Mouse (Mus musculus): ENCODE data around the gene Agrn.

The Agrn gene

DNA sequence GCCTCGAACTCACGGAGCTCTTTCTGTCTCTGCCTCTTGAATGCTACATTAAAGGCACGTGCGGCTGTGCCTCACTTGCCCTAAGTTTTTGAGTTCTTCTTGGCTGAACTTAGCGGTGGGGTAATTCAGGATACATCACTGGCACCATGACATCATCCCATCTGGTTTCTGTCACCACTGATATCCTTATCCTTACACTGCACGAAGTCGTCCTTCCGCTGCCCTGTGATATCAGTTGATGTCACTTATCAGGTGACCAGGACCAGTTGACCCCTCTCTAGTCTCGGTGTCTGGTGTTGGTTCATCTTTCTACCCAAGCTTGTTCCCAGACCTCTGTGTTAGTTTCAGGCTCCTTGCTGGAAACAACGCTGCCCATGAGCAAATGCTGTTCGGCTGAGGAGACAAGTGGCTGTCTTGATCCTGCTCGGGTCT is 5.2 kb upstream of the Agrn start:
- no peak for DNase-seq (ENCODE audit: low read depth, low spot score)

DNA sequence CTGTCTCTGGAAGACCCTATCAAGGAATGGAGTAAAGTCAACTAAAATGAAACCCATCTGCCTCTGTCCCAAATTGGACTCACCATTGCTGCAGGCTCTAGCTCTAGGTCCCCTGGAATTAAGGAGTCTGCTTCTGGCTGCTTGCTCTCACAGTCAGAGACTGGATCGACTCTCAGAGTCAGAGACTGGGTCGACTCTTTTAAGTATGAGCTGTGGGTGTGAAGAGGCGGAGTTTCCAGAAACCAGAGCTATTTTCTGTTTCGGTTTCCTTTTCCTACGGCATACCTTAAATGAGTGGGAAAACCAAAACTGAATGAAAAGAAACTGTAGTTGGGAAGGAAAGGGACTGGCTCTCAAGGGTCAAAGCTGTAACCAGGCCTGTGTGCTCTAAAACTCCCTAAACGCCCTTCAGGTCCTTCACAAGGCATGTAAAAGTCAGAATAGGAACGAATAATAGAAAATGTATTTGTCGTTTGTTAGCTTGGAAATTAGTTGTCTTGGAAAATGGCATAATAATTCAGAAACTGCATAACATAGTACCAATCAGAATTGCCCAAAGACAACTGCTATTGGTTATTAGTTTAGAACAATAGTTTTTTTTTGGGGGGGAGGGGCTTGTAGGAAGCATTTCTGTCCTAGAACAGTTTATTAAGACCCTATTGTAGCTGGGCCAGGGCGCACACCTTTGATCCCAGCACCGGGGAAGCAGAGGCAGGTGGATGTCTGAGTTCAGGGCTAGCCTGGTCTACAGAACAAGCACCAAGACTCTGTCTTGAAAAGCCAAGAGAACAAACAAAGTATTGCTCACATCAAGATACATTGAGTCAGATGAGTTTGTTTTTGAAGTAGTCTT is 3.6 kb upstream of the Agrn start, which contains the start of gene Isg15:
Isg15 (minus strand) TSS at position 196 of the 853 bp plus-strand sequence.
- DNase-seq (ENCODE audit: low read depth, low spot score) = no peak

DNA sequence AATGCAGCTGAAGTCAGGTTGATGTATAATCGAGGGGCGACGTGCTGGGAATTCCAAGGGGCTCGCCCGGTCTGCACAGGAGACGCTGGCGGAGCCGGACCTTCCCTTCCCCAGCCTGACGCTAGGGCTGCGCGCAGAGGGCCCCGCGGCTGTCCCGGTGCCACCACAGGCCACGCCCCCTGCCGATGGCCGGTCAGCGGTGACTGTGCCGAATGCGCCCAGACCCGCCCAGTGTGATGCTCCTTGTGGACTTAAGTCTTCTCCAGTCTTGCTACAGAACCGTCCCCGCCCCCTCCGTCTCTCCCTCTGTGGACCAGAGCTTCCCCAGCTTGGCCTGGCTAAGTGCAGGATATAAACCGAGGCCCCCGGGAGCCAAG is 529 bp upstream of the Agrn start:
- peak; percentile 93 for DNase-seq (ENCODE audit: low read depth, low spot score)

DNA sequence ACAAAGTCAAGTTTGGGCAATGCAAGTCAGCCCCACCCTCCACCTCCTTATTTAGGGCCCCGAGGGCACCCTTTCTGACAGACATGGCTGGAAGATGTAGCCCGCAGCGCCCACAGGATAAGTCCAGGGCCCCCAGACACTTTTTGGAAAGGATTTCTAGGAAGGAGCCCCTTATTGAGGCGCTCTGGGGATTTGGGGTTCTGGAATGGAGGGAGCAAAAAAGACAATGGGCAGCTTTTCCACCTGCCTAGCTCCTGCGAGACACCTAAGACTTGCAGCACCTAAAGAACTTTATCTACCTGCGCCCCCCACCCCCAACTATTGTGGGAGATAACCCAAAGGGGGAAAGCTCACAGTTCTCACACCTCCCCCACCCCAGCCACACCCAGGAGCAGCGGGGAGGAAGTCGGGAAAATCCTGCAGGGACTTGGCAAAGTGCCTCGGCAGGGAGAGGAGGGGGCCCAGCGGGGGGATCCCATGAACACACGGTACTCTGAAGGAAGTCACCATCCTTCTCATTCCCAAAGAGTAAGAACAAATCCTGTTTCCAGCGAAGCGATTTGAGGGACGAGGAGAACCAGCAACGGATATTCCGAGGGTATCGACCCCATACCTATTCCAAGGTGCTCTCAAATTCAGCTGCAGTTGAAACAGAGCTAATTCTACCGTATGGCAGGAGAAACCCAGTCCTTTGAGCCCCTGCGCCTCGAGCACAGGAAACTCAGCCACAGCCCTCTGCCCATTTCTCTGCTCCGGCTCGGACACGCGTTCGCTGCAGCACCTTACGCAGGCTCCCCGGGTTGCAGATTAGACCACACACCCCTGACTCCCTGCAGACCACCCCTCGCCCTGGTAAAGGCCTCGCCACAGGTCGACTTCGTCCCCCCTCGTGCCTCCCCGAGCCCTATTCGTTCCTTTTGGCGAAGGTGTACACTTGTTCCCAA is 1.1 kb downstream of the Agrn start:
- no peak for DNase-seq (ENCODE audit: low read depth, low spot score)

DNA sequence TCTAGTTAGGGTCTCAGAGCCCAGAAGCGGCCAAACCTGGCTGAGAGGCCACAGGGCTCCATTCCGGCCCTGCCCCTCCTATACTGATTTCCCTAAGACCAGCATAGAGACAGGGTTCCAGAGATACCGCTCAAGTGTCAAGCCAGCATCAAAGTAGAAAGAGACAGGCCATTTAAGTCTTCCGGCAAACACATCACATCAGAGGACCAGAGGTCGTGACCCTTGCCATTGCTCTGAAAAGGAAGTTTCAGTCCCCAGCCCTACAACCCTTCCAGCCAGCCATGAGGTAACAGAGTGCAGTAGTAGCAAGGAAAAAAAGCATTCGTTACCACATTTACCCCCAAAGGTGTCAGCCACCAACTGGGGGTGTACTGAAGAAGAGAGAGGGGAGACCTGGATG is 2.9 kb downstream of the Agrn start:
- DNase-seq (ENCODE audit: low read depth, low spot score) = peak; percentile 54

DNA sequence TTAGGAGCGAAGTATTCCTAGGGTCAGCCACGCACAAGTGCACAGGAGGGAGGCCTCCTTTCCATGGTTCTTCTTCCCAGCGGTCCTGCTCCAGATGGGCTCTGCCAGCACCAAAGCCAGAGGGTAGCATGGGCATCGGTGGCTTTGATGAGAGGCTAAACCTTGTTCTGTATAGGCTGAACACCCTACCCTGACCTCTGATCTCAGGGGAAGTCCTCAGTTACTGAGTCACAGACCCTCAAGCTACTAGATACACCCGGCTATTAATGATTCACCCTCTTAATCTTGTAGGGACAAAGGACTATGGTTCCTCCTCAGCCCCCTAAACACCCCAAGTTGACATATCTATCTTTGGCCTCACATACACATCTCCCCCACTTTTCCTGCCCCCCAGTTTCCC is 3.4 kb downstream of the Agrn start:
- DNase-seq (ENCODE audit: low read depth, low spot score) = no peak

DNA sequence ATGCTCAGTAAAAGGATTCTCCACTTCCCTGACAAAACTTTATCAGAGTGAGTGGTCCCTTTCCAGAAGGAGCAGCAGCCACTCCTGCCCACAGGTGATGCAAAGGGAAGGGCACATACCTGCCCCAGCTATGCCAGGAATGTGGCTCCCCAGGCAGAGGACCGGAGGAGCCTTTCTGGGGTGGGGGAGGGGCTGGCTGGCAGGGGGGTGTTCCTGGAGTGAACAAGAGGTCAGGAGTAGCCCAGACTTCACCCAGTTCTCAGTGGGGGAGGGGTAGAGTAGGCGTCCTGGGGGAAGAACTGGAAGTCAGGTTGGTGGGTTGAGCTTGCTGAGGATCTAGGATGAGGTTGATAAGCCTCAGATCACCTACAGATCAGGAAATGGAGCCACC is 4.1 kb downstream of the Agrn start:
- DNase-seq (ENCODE audit: low read depth, low spot score) = peak; percentile 94

DNA sequence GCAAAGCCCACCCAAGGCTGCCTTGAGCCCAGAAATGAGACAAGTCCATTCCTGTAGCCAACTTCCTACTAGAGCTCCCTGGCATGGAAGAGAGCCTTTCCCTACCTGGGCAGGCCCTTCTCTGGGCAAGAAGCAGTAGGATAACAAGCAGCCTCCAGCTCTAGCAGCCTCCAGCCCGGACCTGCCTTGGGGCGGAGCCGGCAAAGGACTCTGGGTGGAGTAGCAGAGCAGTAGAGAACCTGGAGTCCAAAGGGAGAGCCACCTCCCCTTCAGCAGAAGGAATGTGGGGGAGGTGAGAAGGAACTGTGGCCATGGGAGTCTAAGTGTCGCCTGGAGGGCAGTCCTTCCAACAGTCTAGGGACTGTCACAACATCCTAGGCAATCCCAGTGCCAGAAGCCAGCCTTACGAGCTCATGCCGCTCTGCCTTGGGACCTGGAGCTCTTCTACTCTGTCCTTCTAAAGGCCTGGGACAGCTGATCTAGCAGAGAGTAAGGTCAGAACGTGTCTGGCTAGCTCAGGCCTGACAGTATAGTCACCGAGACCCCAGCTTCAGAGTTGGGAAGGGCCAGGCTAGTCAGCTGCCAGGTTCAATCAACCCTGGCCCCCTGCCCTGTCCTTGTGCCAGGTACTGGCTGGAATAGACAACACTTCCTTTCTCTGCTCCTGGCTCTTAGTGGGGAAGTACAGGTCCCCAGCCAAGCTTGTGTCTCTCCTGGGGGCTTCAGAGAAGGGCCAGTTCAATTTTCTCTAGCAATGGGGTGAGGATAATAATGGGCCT is 4.7 kb downstream of the Agrn start:
- DNase-seq (ENCODE audit: low read depth, low spot score) = peak; percentile 90

DNA sequence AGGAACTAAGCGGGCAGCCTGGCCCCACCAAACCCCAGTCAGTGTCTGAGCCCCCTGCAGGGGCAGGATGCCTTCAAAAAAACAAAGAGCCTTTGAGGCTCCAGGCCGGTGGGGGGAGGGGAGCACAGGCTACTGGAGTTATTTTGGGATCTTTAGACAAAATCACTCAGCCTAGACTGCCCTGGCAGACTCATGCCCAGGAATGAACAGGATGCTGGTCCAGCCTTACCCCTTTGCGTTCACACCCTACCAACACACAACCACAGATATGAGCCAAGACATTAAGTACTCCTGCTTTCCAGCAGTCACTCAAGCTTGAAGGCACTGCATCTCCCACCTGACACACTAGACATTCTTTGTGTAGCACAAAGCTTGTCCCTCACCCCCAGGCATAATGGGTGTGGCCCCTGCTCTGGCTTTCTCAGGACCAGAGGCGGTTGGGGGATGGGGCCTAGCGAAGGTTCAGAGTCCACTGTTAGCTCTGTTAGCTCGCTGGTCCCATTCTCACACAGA is 8.4 kb downstream of the Agrn start:
- peak; percentile 98 for DNase-seq (ENCODE audit: low read depth, low spot score)

DNA sequence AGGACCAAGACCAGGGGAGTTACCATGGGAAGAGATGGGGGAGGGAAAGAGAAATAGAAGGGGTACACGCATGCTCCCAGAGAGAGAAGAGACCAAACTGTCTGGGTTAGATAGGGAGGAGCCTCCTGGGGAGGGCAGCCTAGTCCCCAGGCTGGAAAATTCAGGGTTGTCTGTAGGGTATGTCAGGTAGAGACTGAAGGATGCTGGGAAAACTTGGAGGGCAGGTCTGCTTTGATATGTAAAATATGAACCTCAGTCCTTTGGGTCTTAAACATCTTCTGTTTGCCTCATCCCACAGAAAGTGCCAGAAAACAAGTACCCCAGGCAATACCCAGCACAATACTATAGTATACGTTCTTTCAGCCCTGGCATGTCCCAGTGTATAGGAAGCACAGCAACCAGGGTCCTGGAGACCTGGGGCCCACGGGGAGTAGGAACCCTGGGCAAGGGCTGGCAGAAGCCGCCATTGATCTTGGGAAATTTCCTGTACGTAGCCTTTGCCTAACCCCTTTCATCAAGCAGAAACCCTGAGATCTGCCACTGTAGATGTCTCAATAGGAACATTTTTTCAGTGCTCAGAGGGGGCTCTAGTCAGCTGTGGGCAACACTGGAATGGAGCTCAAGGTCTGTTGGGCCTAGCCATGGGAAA is 9.0 kb downstream of the Agrn start:
- DNase-seq (ENCODE audit: low read depth, low spot score) = no peak

DNA sequence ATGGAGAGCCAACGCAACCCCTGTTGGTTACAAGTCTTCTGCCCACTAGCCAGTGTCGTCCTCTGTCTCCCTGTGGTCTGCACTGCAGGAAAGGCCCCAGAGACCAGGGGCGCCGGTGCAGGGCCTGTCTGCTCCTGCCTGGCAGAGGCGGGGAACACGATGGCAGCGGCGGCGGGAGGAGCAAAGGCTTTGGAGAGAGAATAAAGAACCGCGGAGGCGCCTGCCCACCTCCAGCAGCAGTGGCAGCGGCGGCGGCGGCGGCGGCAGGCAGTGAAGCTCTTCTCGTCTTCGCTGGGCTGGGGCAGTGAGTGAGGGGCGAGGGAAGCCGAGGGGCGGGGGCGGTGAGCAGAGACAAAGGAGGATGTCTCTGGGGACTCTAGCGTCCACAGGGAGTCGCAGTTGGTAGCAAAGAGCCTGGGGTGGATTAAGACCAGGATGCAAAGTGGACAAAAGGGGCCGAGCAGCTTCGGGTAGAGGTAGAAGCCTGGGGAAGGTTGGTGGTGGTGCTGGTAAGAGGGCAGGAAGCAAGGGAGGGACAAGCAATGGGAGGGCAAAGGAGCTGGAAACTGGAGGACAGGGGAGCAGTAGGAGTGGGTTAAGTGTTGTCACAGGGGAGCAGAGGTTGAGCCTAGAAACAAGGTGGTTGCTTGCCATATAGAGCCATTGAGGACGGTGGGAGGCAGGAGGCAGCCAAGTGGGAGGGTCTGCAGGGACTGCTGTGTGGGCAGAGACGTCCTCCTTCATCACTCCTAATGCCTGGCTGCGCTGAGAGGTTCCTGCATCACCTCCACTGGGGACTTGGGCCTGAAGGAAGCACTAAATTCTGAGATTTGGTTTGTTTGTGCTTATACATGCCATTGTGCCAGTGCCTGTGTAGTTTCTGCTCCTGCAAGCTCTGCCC is 11.1 kb downstream of the Agrn start:
- no peak for DNase-seq (ENCODE audit: low read depth, low spot score)

DNA sequence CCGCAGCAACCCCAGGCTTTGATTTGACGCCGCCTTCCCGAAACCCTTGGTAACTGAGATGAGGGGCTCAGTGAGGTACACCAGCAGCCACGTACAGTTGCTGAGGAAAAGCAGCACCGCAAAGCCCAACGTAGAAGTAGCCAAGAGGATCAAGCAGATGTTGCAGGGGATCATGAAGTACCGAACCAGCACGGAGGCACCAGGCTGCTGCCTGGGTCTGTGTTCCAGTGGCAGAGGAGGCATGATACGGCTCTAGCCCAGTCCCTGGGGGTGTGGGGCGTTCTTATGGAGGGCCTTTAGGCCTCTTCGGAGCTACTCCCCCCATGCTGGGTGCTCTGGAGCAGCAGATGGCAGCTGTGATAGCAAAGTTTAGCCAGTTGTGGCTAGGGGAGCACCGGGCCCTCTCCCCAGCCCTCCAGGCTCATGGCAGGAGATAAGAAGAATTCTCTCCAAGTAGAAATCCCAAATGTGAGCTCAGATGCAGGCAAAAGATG is 11.8 kb downstream of the Agrn start:
- no peak for DNase-seq (ENCODE audit: low read depth, low spot score)

DNA sequence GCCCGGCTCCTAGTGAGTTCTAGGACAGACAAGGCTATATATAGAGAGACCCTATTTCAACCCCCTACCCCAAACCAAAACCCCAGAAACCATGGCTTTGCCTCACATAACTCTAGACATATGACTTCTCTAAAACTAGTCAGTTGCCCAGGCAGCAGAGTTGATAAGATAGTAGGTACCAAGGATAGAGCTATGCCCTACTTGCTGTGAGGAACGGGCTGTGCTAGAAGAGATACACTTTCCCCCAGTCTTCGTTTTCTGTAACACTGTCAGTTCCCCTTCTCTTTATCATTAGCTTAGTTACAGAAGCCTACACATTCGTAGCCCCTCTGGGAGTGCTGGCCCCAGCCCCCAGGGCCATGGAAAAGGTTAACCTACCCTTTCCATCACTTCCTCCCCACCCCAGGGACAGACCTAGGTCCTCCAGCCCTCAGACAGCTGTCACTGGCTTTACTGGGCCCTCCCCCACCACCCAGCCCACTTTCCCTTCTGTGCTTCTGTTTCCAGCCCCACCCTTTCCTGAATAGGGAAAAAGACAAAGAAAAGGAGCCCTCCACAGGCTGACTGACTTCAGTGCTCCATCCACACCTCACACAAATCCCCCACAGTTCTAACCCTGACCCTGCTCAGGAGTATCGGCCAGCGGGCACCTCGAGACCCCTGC is 12.9 kb downstream of the Agrn start:
- DNase-seq (ENCODE audit: low read depth, low spot score) = peak; percentile 75

DNA sequence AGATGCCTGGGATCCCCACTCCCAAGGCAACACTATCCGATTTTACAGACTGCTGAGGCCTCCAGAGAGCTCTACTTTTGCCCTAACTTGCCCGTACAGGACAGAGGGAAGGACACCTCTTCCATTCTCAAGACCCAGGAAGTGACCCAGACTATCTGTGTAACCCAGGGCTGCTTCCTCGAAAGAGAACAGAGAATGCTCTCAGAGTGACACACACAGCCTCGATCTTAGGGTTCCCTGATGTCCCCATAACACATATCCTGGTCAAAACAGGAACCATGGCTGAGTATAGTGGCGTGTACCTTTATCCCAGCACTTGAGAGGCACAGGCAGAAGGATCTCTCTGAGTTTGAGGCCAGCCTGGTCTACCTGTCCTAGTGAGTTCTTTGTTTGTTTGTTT is 13.5 kb downstream of the Agrn start:
- DNase-seq (ENCODE audit: low read depth, low spot score) = no peak

DNA sequence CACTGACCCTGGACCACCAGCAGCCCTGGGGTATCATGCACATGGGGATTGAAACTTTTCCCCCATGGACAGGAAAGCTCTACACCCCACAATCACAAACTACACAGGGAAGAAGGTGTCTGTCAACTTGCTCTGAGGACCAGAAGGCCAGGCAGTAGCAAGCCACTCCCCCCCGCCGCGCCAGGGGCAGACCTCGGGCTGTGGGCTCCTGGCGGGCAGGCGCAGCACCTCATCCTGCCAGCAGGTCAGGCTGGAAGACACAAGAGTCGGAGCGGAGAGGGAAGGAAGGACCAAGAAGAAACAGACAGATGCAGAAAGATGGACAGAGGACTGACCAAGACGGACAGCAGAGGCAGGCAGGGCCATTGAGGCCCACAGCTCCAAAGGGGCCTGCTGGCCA is 19.7 kb downstream of the Agrn start:
- peak; percentile 81 for DNase-seq (ENCODE audit: low read depth, low spot score)

DNA sequence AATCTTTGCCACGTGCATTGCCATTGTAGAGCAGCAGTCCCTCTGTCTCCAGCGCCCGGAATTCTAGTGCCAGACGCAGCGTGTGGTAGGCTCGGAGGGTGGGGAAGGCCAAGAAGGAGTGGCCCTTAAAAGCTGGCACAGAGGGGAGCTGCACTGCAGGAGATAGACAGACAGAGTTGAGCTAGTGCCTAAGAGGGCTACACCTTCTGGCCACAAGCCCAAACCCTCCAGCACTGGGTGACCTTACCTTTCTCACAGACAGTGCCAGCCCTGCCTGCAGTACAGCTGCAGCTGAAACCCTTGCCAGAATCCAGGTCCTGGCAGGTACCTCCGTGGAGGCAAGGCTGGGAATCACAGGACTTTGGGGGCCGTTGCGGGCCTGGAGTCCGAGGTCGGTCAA is 25.5 kb downstream of the Agrn start:
- DNase-seq (ENCODE audit: low read depth, low spot score) = no peak

DNA sequence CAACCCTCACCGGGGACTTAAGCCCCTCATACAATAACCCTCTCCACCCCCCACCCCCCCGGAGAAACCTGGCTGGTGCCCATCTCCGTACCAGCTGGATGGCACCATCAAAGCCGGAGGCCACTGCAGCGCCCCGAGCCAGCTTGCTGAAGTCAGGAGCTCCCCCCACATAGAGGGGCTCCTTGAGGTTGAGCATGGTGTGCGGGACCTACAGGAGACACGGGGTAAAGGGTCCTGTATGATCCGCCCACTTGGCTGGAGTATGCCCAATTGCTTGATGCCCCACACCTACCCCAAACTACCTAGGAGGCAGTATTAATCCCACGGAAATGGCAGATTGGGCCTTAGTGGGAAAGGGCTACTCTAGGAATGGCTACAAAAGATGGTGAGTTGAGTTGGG is 28.2 kb downstream of the Agrn start:
- DNase-seq (ENCODE audit: low read depth, low spot score) = no peak

DNA sequence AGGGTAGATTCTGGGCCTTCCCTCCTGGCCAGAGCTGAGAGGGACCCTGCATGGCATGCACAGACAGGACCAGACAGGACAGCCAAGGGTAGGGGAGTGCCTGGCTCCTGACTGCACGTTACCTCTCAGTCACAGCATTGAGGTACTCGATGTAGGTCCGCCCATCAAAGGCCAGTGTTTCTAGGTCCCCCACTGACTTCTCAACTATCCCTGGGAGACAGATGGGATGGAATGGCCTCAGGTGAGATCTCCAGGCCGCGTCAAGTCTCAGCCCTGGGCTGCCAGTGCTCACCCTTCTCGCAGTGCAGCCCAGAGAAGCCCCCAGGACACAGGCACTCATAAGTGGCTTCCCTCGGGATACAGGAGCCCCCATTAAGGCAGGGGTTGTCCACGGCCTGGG is 28.7 kb downstream of the Agrn start:
- no peak for DNase-seq (ENCODE audit: low read depth, low spot score)

DNA sequence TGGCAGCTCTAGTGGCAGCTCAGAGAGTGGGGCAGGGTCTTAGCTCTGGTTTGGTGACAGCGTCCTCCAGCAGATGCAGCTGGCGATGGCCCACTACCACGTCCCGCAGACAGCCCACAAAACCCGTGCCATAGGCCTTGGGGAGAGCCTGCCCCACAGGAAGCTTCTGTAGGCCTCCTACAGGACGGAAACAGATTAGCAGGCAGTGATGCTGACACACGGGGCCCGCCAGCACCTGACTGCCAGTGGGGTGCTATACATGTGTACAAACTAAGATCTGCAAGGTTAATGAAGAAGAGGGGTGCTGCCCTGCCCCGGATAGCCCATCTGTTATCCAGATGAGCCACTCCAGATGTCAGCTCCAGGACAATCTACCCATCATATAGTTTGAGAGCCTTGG is 30.8 kb downstream of the Agrn start:
- DNase-seq (ENCODE audit: low read depth, low spot score) = peak; percentile 70

Measured in ZHBTc4 (cell line).